Comparison of ENCODE assay signal across 20 mouse cellular contexts in genomic region chr10:19802958-19803357, GRCm38 (mm10). TPM values are rescaled to one million over a fixed set of nuclear protein-coding genes. Genes with fewer than 3 reads are reported as not detected.
"Had no signal": no experiment of that assay in that cellular context is flagged by ENCODE, and none has a peak within 500 bp of the region (broad histone marks: within the 10 kb centered on the region; RNA-seq: fewer than 3 reads in every experiment).

No protein-coding gene starts in this region.

- H3K4me1 ChIP-seq: liver, embryonic 13.5 days; midbrain, embryonic 10.5 days; midbrain, embryonic 13.5 days; neural tube, embryonic 13.5 days; stomach, embryonic 15.5 days had no signal

- H3K27ac ChIP-seq: layer of hippocampus, adult 2 months; liver, embryonic 13.5 days; macrophage; midbrain, embryonic 10.5 days; midbrain, embryonic 13.5 days; neural tube, embryonic 13.5 days; stomach, embryonic 15.5 days had no signal

- H3K36me3 ChIP-seq: liver, embryonic 13.5 days; midbrain, embryonic 10.5 days; midbrain, embryonic 13.5 days; neural tube, embryonic 13.5 days; stomach, embryonic 15.5 days had no signal

- H3K4me3 ChIP-seq: layer of hippocampus, adult 2 months; liver, embryonic 13.5 days; megakaryocyte, embryonic 14.5 days; midbrain, embryonic 10.5 days; midbrain, embryonic 13.5 days; myocyte; neural tube, embryonic 13.5 days; stomach, embryonic 15.5 days had no signal

- H3K27me3 ChIP-seq: liver, embryonic 13.5 days; megakaryocyte, embryonic 14.5 days; midbrain, embryonic 13.5 days; neural tube, embryonic 13.5 days; stomach, embryonic 15.5 days had no signal

- H3K9ac ChIP-seq: liver, embryonic 13.5 days; midbrain, embryonic 13.5 days; neural tube, embryonic 13.5 days; stomach, embryonic 15.5 days had no signal

- DNase-seq: kidney, adult 11 months; kidney, adult 8-10 months; kidney, postnatal 25 days; layer of hippocampus, adult 9-11 months; liver, embryonic 13.5 days; lung, adult 2 months; retina, postnatal 1 day; thymus, postnatal 25 days had no signal

- H3K9me3 ChIP-seq: liver, embryonic 13.5 days; midbrain, embryonic 13.5 days; neural tube, embryonic 13.5 days; stomach, embryonic 15.5 days had no signal

- ATAC-seq: midbrain, embryonic 13.5 days; midbrain, embryonic 16.5 days had no signal

RNA-seq across cellular contexts. Expression of gene Slc35d3, which starts 48.3 kb away (rescaled TPM):
- total RNA-seq: liver, adult 2 months; monocyte, adult 5-6 weeks; neutrophil, adult 5-6 weeks had no signal
- polyA plus RNA-seq: liver, adult 2 months; myocyte had no signal
